Mouse (Mus musculus) heart, postnatal 36 days (tissue): ENCODE data around the gene Mylk. TPM values are rescaled to one million over a fixed set of nuclear protein-coding genes. Genes with fewer than 3 reads are reported as not detected.
A peak's percentile ranks its signal among the peaks of the same experiment; 100 is the strongest.

Experiments
- DNase-seq, 2 experiments: peaks; one replicate each; pipeline ENCODE4 v3.0.0; 2021 to 2022
- intact Hi-C: fragments of 180-260 bp; cut with DNase I; formaldehyde crosslinking; loops from one replicate; pipeline ENCODE4 v1.15.1; 2025
- total RNA-seq, 2 experiments: library from RNA; stranded (reverse); gene quantifications; 2 replicates each; pipeline ENCODE4 v1.2.3; 2021

Mylk gene
- total RNA-seq, 2 experiments from 2014 or later = 25.6 to 32.4 TPM

DNA sequence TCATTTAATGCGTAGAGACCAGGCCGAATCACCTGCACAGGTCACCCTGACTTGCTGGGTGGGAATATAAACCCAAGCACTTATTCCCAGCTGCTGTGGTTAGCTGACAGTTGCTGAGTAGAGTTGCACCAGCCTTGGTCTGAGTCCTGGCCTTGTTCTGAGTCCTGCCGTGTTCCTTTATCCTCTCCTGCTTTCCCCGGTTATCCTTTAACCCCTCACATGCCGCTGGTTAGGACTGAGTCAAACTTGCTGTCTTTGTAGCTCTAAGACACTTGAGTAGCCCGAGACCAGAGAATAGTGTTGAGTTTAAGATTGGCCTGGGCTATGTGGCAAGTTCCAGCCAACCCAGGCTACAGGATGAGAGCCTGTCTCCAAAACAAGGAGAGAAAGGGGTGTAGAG, 189.5 kb downstream of the Mylk start:
- intact Hi-C loops = no loop called here

DNA sequence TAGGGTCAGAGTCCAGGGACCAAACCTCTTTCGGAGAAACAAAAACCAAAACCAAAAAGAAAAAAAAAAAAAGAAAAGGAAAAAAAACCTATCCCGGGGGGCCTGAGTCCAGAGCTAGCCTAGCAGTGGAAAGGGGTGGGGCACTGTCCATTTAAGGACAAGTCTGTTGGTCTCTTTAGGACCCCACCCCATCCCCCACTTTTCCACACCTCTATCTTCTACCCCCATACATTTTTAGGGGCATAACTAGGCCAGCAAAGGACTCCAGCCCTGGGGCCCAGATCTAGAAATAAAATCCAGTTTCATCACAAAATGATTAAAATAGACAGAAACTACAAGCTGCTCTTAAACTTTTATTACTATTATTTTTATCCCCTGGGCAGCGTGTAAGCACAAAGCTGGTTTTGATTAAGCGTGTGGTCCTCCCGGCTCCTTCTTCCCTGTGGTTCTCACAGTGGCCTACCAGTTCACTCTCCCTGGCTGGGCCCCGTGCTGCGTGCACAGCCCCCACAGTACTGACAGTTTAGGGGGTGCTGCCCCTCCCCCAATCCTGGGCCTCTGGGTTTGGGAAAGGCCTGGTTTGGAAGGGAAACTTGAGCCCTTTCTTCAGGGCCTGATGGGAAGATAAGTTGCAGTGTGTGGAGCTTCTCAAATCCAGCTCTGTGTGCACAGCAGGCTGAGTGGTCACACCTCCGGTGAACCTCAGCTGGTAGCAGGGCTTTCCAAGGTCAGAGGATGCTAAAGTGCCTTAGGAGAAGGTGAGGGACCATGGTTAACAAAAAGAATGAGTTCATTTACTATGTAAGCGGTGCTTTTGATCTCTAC, 190.7 kb downstream of the Mylk start:
- no peak for DNase-seq
- intact Hi-C loops = no loop called here

More for the DNA sequence above, 189.5 kb downstream of the Mylk start:
- no peak for DNase-seq

DNA sequence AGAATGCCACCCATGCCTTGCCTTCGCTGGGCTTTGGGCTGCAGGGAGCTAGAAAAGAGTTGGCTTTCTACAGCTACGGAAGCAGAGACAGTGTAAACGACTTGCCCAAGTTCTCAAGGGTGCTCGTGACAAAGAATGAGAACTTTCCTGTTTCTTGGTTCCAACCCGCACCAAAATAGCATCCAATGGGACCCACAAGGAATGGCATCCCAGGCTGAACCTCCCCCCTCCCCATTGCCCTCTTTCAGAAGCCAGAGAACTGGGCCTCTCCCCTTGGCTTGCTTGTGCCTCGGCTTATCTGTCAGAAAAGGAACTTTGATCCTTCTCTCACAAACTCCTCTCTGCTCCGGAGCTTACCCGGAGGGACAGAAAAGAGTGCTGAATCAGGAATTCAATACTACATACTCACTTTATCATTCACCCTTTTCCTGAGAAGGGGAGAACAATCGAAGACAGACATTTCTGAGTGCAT, 191.4 kb downstream of the Mylk start:
- intact Hi-C loops = no loop called here
- no peak for DNase-seq

DNA sequence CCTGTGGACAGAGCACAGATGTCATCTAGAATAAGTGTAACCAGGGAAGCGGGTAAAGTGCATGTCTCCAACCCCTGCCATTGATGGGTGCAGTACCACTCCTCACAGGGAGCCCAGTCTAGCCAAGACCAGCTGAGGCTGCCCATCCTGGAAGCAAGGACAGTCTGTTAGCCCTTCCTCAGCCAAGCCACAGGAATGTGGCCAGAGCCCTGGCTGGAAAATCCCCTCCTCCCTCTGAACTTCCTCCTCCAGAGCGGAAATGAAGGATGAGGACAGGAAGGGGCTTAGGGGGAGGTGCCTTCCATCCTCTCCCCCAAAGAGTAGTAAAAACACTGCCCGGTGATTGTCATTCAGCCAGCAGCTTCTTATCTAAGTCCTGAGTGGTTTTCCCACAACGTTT, 192.6 kb downstream of the Mylk start:
- intact Hi-C loops = no loop called here

DNA sequence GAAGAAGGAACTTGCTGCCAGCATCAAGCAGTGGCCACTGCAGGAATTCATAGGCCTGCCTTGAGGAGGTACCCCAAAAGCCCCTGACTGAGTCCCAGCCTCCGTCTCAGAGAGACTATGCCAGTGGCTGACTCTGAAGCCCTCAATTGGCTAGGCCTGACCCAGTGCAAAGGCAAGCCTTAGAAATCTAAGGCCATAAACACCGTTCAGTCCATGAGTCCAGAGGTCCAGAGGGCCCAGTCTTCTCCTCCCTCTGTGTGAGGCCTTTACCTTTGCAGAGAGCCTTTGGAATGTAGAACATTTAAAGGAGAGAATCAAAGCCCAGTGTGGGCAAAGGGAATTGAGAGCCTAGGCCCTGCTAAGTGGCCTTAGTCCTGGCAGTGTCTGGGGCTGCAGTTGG, 193.2 kb downstream of the Mylk start:
- intact Hi-C loops = no loop called here
- DNase-seq = no peak

More for the DNA sequence above, 192.6 kb downstream of the Mylk start:
- no peak for DNase-seq

DNA sequence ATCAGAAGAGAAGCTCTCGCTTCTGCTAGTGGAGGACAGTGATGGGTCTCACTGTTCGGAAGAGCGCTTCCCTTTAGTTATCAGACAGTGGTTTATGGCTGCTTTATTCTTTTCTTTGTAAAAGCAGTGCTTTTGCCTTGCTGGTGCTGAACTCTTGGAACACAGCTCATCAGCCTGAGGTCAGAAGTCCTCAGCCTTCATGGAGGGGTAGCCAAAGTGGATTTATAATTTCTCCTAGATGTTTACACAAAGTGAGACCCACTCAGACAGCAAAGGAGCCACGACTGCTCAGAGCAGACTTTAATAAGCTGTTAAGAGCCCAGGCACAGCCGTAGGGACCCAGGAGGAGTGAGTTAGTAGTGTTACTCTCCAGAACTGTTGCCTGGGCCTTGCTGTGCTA, 194.9 kb downstream of the Mylk start:
- intact Hi-C loops = no loop called here
- no peak for DNase-seq

DNA sequence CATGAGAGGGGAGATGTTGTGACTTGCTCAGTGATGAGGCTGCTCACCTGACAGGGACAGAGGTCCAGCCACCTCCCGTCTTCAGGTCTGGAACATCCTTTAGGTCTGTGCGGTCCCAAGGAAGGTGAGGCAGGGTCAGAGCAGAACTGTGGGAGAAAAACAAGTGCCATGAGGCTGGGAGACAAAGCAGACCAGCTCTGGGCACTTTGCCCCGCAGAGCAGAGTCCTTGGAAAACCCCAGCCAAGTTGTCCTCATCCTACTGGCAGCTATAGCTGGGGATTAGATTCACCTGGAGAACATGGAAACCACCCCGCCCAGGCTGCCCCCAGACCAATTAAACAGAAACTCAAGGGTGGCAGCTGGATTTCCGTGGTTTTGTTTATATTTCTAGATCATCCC, 195.4 kb downstream of the Mylk start:
- no peak for DNase-seq
- intact Hi-C loops = no loop called here

DNA sequence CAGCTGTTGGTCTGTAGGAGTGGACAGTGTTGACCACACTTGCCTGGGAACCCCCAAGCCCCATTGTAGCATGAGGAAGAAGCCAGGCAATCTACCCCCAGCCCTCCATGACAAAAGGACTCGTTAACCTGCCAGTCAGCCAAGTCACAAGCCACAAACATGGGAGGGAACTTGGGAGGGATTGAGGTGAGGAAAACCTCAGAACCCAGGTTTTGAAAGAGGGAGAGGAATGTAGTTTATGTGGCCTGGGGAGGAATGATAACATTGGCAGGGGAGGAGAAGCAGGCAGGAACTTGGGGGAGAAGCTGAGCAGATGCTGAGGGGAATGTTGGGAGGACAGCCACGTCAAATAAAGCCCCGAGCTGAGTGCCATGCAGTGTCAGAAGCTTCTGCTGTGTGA, 196.9 kb downstream of the Mylk start:
- intact Hi-C loops = no loop called here
- no peak for DNase-seq

DNA sequence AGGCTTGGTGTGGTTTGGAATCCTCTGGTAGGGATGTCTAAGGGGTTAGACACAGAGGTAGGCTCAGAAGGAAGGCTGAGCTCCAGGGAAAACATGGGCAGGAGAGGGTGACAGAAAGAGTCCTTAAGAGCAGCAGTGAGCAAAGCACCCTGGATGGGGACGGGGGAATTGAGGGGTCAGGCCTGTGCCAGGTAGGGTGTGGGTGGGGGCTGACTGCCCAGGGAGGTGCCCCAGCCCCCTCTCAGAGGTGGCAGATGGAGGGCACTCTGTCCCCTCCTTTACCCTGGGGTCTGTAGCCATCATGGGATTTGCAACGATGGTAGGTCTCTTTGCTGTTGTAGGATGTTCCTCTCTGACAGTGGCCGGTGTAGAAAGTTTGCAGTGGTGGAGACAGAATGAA, 201.3 kb downstream of the Mylk start:
- DNase-seq = no peak
- intact Hi-C loops = no loop called here

DNA sequence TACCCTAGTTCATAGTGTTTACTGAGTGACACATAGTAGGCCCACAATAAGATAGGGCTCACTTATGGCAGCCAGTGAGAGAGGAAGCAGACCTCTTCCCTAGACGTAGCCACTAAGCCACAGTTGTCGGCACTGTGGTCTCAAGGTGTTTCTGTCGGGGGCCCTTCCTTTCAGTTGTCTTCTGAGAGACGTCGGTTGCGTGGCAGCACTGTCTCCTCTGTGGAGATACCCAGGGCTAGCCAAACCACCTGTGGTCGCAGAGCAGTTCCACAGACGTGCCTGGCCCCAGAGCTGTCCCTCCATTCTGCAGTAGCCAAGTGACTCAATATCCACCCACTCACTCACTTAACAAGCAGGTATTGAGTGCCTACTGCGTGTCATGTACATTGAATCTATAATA, 205.9 kb downstream of the Mylk start:
- intact Hi-C loops = no loop called here

DNA sequence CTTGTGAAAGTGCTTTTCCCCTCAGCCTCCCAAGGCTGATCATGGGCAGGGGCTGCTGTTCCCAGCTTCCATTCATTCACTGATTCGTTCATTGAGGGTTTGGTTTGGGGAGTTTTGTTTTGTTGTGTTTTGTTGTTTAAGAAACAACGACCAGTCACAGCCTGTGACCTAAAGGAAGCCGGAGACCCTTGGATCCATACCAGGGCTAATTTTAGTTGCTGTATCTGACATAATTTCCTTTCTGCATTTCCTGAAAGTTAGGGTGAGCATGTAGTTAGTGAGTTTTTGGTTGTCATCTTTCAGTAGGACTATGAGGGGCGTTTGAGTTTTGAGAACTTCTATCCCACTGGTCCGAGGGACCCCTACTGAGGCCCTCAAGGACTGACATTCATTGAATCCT, 207.2 kb downstream of the Mylk start:
- no peak for DNase-seq

More for the DNA sequence above, 205.9 kb downstream of the Mylk start:
- no peak for DNase-seq

DNA sequence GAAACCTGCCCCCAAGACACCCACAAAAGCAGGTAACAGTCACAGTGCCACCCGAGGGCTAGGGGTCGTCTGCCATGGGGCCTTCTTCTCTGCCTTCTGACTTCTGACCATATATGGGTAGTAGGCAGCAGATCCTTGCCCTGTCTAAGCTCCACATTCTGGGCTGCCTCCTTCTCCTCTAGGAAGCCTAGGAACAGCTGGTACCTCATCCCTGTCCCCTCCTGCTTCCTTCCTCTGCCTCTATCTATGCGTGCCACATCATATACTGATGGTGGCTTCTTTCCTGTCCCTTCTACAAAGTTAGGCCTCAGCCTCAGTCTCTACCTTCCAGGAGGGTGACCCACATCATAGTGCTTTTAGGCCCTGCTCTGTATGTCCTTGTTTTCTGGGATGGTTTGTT, 207.8 kb downstream of the Mylk start:
- DNase-seq = no peak
- intact Hi-C loops = no loop called here

More for the DNA sequence above, 207.2 kb downstream of the Mylk start:
- intact Hi-C loops = no loop called here

DNA sequence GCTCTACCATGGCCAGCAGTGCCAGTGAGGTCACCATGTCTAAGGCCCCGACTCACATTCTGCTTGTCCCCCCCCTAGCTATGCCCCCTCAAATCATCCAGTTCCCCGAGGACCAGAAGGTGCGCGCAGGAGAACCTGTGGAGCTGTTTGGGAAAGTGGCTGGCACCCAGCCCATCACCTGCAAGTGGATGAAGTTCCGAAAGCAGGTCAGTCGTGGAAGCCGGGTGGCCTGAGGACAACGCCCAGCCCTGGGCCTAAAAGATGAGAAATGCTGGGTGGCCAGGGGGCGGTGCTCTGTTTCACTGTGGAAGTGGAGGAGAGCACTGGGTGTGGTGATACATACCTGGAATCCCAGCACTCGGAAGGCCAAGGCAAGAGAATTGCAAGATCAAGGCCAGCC, 208.5 kb downstream of the Mylk start:
- no peak for DNase-seq

DNA sequence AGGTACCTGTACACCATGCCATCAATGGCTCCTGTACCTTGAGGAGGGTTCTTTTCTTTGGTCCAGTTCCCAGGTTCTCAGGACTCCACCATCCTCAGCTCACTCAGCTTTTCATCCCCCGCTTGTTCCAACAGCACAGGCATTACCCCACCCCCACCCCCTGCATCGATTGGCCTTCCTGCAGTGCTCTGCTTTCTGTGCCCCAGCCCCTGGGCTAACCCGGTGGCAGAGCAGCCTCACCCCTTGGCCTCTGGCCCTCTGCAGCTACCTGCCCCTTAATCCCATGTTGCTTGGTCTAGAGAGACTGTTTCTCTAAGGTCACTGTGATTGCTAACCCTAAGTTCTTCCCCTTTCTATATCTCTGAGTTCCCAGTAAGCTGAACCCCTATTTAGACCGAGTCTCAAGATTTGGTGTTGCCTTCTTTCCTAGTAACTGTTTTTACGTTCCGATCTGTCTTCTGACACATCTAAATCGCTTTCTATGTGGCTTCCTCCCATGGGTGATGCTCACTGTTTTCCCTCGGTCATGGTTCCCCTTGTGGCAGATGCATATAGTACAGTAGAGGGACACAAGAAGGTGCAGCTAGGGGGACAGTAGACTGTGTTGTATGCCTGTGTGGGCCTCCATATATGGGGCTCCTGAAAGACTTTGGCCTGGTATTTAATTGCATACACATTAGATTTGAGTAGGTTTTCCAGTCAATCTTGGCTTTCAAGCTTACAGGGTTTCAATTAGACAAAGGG, 212.6 kb downstream of the Mylk start:
- intact Hi-C loops = loop anchor here (2.0 kb wide), 1 partner anchor 37 kb away; no protein-coding TSS in a partner anchor
- no peak for DNase-seq

More for the DNA sequence above, 208.5 kb downstream of the Mylk start:
- intact Hi-C loops = no loop called here

DNA sequence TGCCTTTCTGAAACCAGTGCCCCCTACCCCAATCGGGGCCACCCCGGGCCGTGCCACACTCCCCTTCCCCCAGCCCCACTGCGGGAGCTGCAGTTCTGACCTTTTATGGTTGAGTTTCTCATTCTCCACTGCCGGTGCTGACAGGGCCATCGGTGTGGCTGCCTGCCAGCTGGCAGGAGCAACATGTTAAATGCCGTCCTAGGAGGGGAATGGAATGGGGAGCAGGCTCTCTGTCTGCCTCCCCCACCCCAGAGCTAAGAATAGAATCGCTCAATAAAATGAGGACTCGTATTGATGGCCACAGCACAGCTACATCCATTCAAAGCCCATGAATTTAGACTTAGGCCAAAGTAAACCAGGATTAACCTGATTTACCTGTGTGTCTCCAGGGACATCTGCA, 213.7 kb downstream of the Mylk start:
- DNase-seq = peak; percentile 76 to 78
- intact Hi-C loops = loop anchor here (2.0 kb wide), 1 partner anchor 38 kb away; no protein-coding TSS in a partner anchor

DNA sequence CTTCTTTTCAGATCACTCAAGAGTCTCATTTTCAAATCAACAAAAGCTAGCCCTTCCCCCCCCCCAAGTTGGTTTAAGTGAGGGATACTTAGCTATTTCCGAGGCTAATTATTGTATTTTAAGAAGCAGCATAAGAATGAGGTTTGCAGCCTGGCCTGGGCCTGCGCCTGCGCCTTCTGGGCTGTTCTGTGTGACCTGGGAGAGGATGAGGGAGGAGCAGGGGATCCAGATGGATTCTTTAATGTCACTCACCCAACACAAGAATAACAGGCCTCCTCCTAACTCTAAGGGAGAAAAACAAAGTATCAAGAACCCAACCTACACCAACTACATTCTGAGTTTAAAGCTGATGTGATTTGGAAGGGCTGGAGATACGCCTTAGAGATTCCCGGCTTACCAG, 214.3 kb downstream of the Mylk start:
- intact Hi-C loops = loop anchor here (2.0 kb wide), 1 partner anchor 38 kb away; no protein-coding TSS in a partner anchor
- no peak for DNase-seq

DNA sequence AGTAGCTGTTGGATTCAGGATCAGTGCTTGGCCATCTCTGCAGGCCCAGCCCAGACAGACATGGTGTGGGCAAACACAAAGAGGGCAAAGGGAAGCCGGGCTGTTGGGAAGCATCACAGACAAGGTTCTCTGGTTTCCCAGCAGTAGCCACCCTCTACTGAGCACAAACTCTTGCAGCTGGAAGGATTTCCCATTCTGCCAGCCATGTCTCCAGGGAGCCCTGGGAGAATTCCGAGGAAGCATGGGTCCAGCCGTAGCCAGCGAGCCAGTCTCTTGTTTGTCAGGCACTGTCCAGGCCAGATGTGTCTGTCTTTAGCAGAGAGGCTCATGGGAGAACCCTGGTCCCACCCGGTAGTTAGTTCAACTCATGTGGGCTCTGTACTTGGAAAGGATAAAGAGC, 215.2 kb downstream of the Mylk start:
- intact Hi-C loops = no loop called here
- peak in 1 of 2 experiments; percentile 29 for DNase-seq

DNA sequence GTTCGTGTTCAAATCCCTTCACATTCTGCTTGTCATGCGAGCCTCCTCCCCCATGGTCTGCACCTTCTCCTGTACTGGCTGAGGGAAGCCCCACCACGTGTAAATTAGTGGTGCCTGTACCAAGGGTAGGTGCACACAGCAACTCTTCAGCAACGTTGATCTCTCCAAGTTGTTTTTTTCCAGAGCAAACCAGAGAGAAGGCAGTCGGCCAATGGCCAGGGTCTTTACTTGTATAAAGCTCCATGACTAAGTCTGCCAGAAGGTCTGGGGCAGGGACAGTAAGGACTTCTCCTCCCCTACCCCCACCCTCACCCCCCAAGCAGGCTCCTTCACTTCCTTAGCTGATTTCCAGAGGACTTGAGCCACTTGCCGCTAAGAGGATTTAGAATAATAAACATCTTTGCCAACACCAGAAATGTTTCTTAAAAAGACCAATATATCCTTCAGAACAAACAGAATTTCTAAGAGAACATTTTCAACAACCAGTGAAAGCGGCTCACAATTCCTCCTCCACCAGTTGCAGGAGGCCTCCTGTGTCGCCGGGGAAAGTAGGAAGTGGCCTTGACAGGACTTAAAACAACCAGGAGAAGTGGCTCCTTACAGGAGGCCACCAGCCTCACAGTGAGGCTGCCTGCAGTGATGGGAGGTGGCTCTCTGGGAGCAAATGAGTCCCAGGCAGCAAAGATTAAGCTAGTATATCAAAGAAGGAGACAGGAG, 216.0 kb downstream of the Mylk start:
- intact Hi-C loops = no loop called here
- DNase-seq = no peak

DNA sequence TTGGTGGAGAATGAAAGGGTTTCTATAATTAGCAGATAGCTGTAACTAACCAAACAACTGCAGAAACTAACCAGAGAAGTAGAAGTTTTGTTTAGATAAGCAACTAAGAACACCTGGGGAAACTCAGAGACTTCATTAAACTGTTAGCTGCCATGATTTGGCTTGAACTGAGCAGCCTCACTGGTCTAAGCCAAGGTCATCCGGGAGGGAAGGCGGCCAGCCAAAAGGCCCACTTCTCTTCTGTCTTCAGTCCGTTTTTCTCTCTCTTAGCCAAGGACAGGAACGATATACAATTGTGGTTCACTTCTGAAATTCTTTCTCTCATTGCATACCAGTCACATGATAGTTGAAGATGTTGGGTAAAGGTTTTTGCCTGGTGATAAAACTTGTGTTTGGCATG, 217.3 kb downstream of the Mylk start:
- peak in 1 of 2 experiments; percentile 43 for DNase-seq
- intact Hi-C loops = no loop called here

DNA sequence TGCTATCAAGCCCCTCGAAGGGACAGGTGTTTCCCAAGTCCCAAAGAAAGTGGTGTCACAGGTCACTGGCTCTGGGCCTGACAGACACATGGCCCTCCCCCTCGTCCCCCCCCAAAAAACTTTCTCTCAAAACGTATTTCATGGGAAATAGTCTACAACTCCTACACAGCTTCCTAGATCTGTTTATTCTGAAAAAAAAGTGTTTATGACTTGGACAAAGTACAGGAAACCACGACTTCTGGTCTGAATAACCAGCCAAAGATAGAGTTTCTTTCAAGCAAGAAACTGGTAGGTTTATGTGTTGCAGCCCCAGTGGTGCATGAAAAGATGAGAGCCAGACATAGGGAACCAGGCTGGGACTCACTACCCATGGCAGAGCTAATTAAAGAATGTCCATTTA, 218.0 kb downstream of the Mylk start:
- intact Hi-C loops = no loop called here
- DNase-seq = no peak

DNA sequence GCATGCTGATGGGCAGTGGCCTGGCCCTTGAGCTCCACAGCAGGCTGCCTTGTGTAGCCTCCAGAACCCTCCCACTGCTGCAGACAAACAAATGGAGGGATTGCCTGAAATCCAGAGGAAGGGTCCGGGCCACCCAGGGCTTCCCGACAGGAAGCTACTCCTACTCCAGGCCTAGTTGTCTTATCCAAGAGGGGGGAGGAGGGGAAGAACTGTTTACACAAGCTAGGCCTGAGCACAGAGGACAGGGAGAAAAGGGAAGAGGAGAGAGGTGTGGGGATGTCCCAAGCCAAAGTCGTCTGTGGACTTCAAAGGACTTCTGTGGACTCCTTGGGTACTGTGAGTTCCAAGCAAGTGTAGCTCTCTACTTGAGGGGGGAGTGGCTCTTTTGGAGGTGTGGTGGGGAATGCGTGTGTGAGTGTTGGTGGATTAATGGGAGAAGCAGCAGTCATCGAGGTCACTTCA, 221.6 kb downstream of the Mylk start:
- no peak for DNase-seq
- intact Hi-C loops = loop anchor here (1.0 kb wide), 2 partner anchors 46 to 64 kb away; no protein-coding TSS in a partner anchor
